Mouse (Mus musculus) lung, embryonic 16.5 days (tissue): ENCODE data around the gene Rep15. TPM values are rescaled to one million over a fixed set of nuclear protein-coding genes. Genes with fewer than 3 reads are reported as not detected.

Experiments
- ATAC-seq: fragments of 200-750 bp; cut with Nextera tagmentation; 2 replicates; pipeline ENCODE4 v1.8.0; 2017; ENCODE audit warnings: low read depth, mild to moderate bottlenecking, moderate library complexity
- H3K27ac ChIP-seq: fragments of 300-500 bp; sonication (generic); 2 replicates; pipeline ENCODE4 v1.5.1; 2014; ENCODE audit warnings: mild to moderate bottlenecking, control low read depth, low read length
- H3K27me3 ChIP-seq: fragments of 300-500 bp; sonication (generic); 2 replicates; pipeline ENCODE4 v1.6.1; 2014; ENCODE audit warnings: low read depth, low read length, mixed read lengths; ENCODE audit not compliant: control insufficient read depth, insufficient read depth
- H3K36me3 ChIP-seq: fragments of 300-500 bp; sonication (generic); 2 replicates; pipeline ENCODE4 v1.6.1; 2014; ENCODE audit warnings: low read length; ENCODE audit not compliant: control insufficient read depth, insufficient read depth
- H3K4me1 ChIP-seq: fragments of 300-500 bp; sonication (generic); replicated peaks from 2 replicates; pipeline ENCODE4 v1.6.1; 2014; ENCODE audit warnings: low read length, mixed read lengths; ENCODE audit not compliant: control insufficient read depth, insufficient read depth
- H3K4me2 ChIP-seq: fragments of 300-500 bp; sonication (generic); 2 replicates; pipeline ENCODE4 v1.6.1; 2014; ENCODE audit warnings: low read depth, low read length, control low read depth
- H3K4me3 ChIP-seq: fragments of 300-500 bp; sonication (generic); 2 replicates; pipeline ENCODE4 v1.5.1; 2014; ENCODE audit warnings: mild to moderate bottlenecking, low read length, control low read depth
- H3K9ac ChIP-seq: fragments of 300-500 bp; sonication (generic); 2 replicates; pipeline ENCODE4 v1.6.1; 2014; ENCODE audit warnings: low read length, control low read depth
- H3K9me3 ChIP-seq: fragments of 300-500 bp; sonication (generic); 2 replicates; pipeline ENCODE4 v1.6.1; 2016; ENCODE audit warnings: low read length; ENCODE audit not compliant: control insufficient read depth
- WGBS: fragments of 180-500 bp; shearing (Covaris S2); extraction: QIAGEN DNeasy Blood & Tissue Kit; methylation state at CpG from one replicate; pipeline ENCODE4 v1.1.7; 2014; 5-methylcytosine and 5-hydroxymethylcytosine counted together
- polyA plus RNA-seq: library from polyadenylated mRNA; unstranded; fragments of >200 nt; fragmentation: Nextera tagmentation; extraction: Ambion mirVana; gene quantifications from 2 replicates; pipeline ENCODE4 v1.2.1, GENCODE M21; 2015

The Rep15 gene
- 0.73 and 0.87 TPM in 2 replicates for polyA plus RNA-seq

GRCm38 (mm10) chr6:147032303-147032925 lies at the start of gene Rep15:
Gene Rep15 (plus strand): TSS chr6:147032584.
- H3K9me3 ChIP-seq = no peaks in the 10 kb centered on the region
- no peak within 1 kb of the TSS for H3K27ac ChIP-seq
- ATAC-seq = no peak
- no peak within 1 kb of the TSS for H3K4me2 ChIP-seq
- H3K4me1 ChIP-seq = no peaks in the 10 kb centered on the region
- peaks cover 19% of the 10 kb centered on the region for H3K36me3 ChIP-seq
- no peak within 1 kb of the TSS for H3K4me3 ChIP-seq
- H3K27me3 ChIP-seq = no peaks in the 10 kb centered on the region
- 62% methylated on average over 13 of the region's 13 CpGs for WGBS
- no peak within 1 kb of the TSS for H3K9ac ChIP-seq

DNA sequence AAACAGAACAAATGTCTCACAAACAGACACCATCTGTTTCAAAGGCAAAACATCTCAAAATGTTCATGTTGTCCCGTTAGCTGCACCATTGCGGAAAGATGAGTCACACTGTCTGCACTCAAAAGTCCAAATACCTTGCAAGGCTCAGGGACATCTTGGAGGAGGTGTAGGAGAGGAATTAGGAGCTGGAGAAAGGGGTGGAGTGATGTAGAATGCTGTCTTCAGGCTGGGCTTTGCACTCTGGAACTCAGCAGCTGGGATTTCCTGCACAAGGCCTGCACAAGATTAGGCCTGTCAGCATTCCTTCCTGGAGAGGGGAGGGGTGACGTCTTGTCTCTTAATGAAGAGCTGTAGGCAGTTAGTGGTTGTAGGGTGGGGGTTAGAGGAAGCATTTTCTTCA lies 47.8 kb upstream of the Rep15 start:
- Histone ChIP-seq H3K4me2 (no peak overlapping the region), H3K4me3 (no peak overlapping the region), H3K9me3 (no peaks in the 10 kb centered on the region), H3K9ac (no peak overlapping the region), H3K36me3 (0 out of 2 replicates have a peak, but pooled peaks cover 2% of the 10 kb centered on the region), H3K27ac (no peak overlapping the region), H3K27me3 (no peaks in the 10 kb centered on the region), H3K4me1 (peaks cover 8% of the 10 kb centered on the region; the same call in 1 of the 2 replicates)
- no peak; the same call in 1 of the 2 replicates for ATAC-seq
- 63% methylated on average over 3 of the region's 3 CpGs for WGBS

DNA sequence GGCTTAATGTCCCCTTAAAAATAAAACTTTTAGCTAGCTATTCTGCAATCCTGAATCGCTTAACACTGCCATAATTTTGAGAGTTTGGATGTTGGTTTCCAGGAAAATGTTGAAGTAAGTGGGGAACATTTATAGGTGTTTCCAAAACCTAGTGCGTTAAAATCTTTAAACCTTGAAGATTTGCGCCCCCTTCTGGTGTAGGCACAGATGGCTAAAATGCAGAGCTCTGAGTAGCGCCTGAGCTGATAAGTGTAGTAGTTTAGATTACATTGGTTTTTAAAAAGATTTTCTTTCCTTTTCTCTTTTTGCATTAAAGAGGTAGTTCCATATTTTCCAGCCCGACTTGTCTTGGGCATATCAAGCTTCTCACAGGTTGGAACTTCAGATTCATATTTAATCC lies 38.1 kb upstream of the Rep15 start:
- Histone ChIP-seq H3K4me3 (no peak overlapping the region), H3K9me3 (no peaks in the 10 kb centered on the region), H3K4me2 (no peak overlapping the region), H3K36me3 (peaks cover 13% of the 10 kb centered on the region; the same call in 1 of the 2 replicates), H3K27ac (no peak overlapping the region), H3K27me3 (no peaks in the 10 kb centered on the region), H3K4me1 (no peaks in the 10 kb centered on the region), H3K9ac (no peak overlapping the region)
- no peak for ATAC-seq
- 33% methylated on average over 5 of the region's 5 CpGs for WGBS

GRCm38 (mm10) chr6:146995391-146995790 lies 37.0 kb upstream of the Rep15 start:
- H3K36me3 ChIP-seq = peaks cover 13% of the 10 kb centered on the region
- ATAC-seq = no peak

DNA sequence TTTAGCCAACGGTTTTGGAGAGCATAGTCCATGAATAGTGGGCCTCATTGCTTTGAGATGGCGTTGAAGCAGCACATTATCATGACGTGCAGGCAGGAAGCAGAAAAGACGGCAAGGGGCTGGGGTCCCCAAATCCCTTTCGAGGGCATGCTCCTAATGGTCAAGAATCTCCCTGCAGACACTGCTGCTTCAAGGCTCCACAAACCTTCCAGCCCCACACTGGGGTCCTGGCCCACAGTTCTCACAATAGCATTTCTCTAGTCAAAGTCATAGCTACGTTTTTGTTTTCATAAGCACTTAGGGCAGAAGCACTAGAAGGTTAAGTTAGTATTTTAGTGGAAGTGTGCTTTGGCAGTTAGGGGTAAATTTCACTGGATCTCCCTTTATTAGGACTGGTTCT lies 36.5 kb upstream of the Rep15 start:
- WGBS = 80% methylated on average over 6 of the region's 6 CpGs
- no peak for ATAC-seq
- Histone ChIP-seq H3K4me3 (no peak overlapping the region), H3K9me3 (no peaks in the 10 kb centered on the region), H3K9ac (no peak overlapping the region), H3K4me2 (no peak overlapping the region), H3K27ac (no peak overlapping the region), H3K27me3 (no peaks in the 10 kb centered on the region), H3K4me1 (no peaks in the 10 kb centered on the region), H3K36me3 (peaks cover 16% of the 10 kb centered on the region)

More at GRCm38 (mm10) chr6:146995391-146995790, 37.0 kb upstream of the Rep15 start:
- H3K27ac ChIP-seq = no peak overlapping the region
- H3K9me3 ChIP-seq = no peaks in the 10 kb centered on the region
- WGBS = 88% methylated on average over 2 of the region's 2 CpGs
- H3K4me1 ChIP-seq = no peaks in the 10 kb centered on the region
- no peak overlapping the region for H3K4me2 ChIP-seq
- H3K4me3 ChIP-seq = no peak overlapping the region
- H3K27me3 ChIP-seq = no peaks in the 10 kb centered on the region
- no peak overlapping the region for H3K9ac ChIP-seq

- no peak overlapping the region for H3K9ac ChIP-seq
- H3K4me2 ChIP-seq = no peak overlapping the region
- no peak for ATAC-seq
- 58% methylated on average over 6 of the region's 6 CpGs for WGBS
- no peaks in the 10 kb centered on the region for H3K9me3 ChIP-seq
- H3K4me1 ChIP-seq = no peaks in the 10 kb centered on the region
- H3K36me3 ChIP-seq = peaks cover 20% of the 10 kb centered on the region
- H3K27ac ChIP-seq = no peak overlapping the region
- H3K4me3 ChIP-seq = no peak overlapping the region
- H3K27me3 ChIP-seq = no peaks in the 10 kb centered on the region
Observed at GRCm38 (mm10) chr6:146997006-146997405, 35.4 kb upstream of the Rep15 start.

DNA sequence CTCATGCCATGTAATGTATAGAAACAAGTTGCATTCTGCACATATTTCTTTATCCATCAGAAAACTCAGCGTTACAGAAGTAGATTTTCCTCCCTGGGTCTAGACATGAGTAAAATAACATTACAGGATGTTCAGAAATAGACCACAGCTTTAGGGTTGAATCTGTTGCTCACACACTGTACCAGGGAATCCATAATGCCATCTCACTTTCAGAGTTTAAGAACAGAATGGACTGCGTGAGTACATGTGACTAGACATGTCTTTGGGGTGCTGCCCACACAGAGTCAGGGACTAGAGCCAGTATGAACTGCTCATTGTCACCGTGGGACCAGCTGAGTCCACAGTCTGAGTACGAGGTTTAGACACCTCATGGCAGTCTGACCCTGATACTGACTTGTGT lies 33.7 kb upstream of the Rep15 start:
- no peak overlapping the region for H3K4me2 ChIP-seq
- H3K9ac ChIP-seq = no peak overlapping the region
- H3K4me1 ChIP-seq = no peaks in the 10 kb centered on the region
- 86% methylated on average over 4 of the region's 4 CpGs for WGBS
- no peak for ATAC-seq
- H3K9me3 ChIP-seq = no peaks in the 10 kb centered on the region
- no peak overlapping the region for H3K4me3 ChIP-seq
- H3K36me3 ChIP-seq = peaks cover 22% of the 10 kb centered on the region
- no peak overlapping the region for H3K27ac ChIP-seq
- H3K27me3 ChIP-seq = no peaks in the 10 kb centered on the region

GRCm38 (mm10) chr6:146999302-146999701 lies 33.1 kb upstream of the Rep15 start:
- no peak overlapping the region for H3K27ac ChIP-seq
- H3K4me1 ChIP-seq = no peaks in the 10 kb centered on the region
- no peaks in the 10 kb centered on the region for H3K27me3 ChIP-seq
- no peak overlapping the region for H3K9ac ChIP-seq
- no peak for ATAC-seq
- 83% methylated on average over 9 of the region's 9 CpGs for WGBS
- H3K4me3 ChIP-seq = no peak overlapping the region
- no peaks in the 10 kb centered on the region for H3K9me3 ChIP-seq
- H3K36me3 ChIP-seq = peaks cover 22% of the 10 kb centered on the region
- H3K4me2 ChIP-seq = no peak overlapping the region

DNA sequence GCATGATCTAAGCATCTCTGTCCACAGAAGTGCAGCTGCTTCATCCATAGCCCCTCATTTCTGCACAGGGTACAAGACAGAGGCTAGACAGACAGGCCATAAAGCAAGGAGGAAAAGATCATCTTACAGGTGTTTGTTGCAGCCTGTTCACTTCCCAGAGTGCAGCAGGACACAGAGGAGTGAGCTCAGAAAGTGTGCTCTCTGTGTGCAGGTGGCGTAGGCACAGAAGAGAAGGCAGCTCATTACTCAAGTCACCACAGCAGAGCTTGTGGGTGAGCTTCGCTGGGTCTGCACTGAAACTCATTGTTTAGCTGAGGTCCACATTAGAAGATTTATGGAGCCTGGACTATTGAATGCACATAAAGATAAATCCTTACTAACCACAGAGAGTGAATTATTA lies 32.6 kb upstream of the Rep15 start:
- peaks cover 22% of the 10 kb centered on the region for H3K36me3 ChIP-seq
- H3K9me3 ChIP-seq = no peaks in the 10 kb centered on the region
- no peak overlapping the region for H3K9ac ChIP-seq
- H3K4me3 ChIP-seq = no peak overlapping the region
- ATAC-seq = no peak
- WGBS = 65% methylated on average over 2 of the region's 2 CpGs
- no peaks in the 10 kb centered on the region for H3K4me1 ChIP-seq
- no peaks in the 10 kb centered on the region for H3K27me3 ChIP-seq
- H3K4me2 ChIP-seq = no peak overlapping the region
- H3K27ac ChIP-seq = no peak overlapping the region
